Mouse (Mus musculus): ENCODE results near the gene Gm11938.

Gm11938 gene

DNA sequence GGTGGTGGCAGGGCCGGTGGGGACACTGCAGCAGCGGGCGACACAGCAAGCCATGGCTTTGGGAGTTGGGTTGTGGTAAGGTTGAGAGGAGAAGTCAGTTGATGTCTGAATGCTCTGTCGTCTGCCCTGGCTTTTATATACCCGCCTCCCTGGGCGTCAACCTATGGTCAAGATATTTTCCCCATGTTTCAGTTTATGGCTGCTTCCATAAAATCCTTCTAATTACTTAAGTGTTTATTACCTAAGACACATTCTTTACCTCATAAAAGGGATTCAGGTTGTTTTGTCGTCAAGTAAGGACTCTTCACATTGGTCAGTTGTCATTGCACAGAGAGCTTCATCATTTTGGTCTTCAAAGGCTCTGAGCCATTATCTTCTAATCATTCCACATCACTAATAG, 36.6 kb downstream of the Gm11938 start, which contains the start of gene Krtap3-1:
TSS of gene Krtap3-1 (minus strand) at position 101 of the 400 bp plus-strand sequence.
- no peak for DNase-seq

DNA sequence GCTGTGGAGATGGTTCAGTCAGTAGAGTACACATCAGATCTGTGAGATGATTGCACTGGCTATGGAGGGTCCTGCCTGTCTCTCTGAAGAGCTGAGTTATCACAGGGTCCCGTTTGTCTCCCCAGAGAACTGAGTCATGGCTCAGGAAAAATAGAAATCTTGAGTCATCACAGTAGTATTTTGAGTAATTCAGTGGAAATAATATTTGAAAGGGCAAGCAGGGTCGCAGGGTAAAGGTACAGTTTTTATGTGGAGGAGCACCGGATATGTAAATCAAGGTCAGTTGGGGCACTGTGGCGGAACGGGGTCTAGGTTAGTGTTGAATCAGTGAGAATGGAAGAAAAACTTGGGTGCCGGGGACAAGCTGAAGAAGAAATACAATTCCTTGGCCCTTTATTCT, 40.5 kb downstream of the Gm11938 start:
- no peak for DNase-seq

DNA sequence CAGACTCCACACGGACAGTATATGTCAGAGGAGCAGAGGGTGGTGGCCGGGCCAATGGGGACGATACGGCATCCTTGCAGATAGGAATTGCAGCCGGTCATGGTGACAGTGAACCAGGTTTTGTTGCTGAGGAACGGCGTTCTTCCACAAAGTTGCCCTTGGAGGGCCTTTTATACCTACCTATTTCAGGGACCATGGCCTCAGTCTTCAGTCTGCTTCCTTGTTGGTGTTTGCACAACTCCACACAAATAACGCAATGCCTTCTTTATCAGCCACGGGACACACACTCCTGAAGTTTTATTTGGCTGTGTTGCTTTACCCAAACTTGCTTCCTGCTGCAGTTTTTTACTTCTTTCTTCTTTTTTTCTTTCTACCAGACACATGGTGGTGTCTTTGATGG, 43.7 kb downstream of the Gm11938 start, which contains the start of gene Gm11939:
TSS of gene Gm11939 (minus strand) at position 101 of the 400 bp plus-strand sequence.
- no peak for DNase-seq

DNA sequence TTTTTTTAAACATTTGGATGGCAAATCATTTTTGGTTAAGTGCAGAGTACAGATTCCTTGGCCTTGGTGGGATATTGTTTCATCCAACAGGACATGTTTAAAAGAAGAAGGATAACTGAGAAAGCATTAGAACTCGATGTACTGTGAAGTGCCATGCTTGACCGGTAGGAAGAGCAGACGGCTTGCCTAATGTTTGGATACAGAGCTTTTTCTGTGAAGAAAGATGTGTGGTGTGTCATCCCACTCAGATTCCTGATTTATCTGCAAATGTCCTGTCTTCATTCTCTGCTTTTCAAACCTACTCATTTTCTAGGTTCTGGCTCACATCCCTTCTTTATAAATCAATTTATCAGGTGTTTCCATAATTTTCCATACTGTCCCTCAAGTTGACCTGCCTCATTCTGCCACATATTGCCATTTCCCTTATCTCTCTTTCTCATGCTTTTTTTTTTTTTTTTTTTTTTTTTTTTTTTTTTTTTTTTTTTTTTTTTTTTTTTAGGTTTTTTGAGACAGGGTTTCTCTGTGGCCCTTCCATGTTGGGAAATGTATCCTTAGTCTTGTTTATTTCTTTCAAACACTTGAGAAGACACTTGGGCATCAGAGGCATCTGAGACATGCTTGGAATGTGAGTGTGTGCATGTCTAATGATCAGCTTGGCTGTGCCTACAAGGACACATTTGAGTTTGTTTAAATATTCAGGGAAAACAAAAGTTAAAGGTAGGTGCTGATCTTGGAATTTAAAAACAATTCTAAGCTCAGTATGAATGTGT, 44.9 kb downstream of the Gm11938 start:
- DNase-seq: no peak

DNA sequence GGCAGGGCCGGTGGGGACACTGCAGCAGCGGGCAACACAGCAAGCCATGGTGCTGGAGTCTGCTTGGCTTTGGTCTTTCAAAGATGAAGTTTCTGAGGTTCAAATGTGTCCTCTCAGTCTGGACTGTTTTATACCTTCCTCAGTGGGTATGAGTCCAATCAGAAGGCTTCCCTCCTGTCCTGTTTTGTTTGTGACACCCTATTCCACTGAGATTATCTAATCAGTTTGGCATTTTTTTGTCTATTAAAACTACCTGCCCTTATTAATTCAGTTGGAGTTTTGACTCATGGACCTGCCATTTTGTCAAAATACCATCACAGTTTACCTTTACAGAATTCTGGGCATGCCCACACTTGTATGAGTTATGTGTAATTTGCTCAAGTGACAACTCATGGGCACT, 46.4 kb downstream of the Gm11938 start, which contains the start of gene Krtap3-2:
TSS of gene Krtap3-2 (minus strand) at position 101 of the 400 bp plus-strand sequence.
- DNase-seq: no peak

DNA sequence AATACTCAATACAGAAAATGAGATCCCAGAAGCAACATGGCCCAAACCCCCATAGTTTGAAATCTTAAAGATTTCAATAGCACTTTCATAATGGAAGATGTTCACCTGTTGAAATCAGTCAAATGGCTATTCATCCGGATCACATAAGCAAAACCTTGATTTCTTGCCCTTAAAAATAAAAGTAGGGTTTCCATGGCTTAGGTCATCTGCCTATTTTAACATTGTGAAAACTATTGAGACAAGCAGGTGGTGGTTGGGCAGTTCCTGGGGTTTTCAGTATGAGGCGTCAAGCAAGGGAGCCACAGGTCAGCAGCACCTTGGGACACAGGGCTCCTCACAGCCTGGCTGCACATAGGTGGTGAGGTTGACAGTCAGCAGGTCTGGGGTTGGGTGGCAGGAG, 46.9 kb downstream of the Gm11938 start:
- DNase-seq: no peak
